Mouse (Mus musculus) fibroblast of lung, adult 2 months (primary cell): ENCODE measurements around the gene Pnrc1.
"Not testable (repeated sequence)": the region's sequence is repeated elsewhere in the genome, so short reads cannot be mapped to it uniquely, and the experiment has no call there.

Experiments
- DNase-seq: peaks from one replicate; pipeline ENCODE4 v3.0.0-alpha.2; 2011; ENCODE audit warnings: low read depth

Gene Pnrc1

GRCm38 (mm10) chr4:33290002-33290401 is at the start of gene Pnrc1:
Gene Pnrc1, minus strand, starts transcription at chr4:33290163.
- DNase-seq: peak; percentile 94

- peak; percentile 47 for DNase-seq
Observed at GRCm38 (mm10) chr4:33337999-33338398, 48.0 kb upstream of the Pnrc1 start.

GRCm38 (mm10) chr4:33332956-33333455 is 43.0 kb upstream of the Pnrc1 start:
- no peak for DNase-seq

- no peak for DNase-seq
Observed at GRCm38 (mm10) chr4:33331147-33331546, 41.2 kb upstream of the Pnrc1 start.

- no peak for DNase-seq
Observed at GRCm38 (mm10) chr4:33315840-33316239, 25.9 kb upstream of the Pnrc1 start.

- not testable (repeated sequence) for DNase-seq
Observed at GRCm38 (mm10) chr4:33314150-33314549, 24.2 kb upstream of the Pnrc1 start.

GRCm38 (mm10) chr4:33310840-33311437 is 21.0 kb upstream of the Pnrc1 start:
- DNase-seq: no peak

GRCm38 (mm10) chr4:33309764-33310757 is 20.1 kb upstream of the Pnrc1 start, which contains the start of gene Rngtt:
Gene Rngtt, plus strand, starts transcription at chr4:33310311.
- peak; percentile 79 for DNase-seq

GRCm38 (mm10) chr4:33307146-33307545 is 17.2 kb upstream of the Pnrc1 start:
- no peak for DNase-seq

GRCm38 (mm10) chr4:33303057-33303456 is 13.1 kb upstream of the Pnrc1 start:
- no peak for DNase-seq

GRCm38 (mm10) chr4:33300891-33301665 is 11.1 kb upstream of the Pnrc1 start:
- not testable (repeated sequence) for DNase-seq

GRCm38 (mm10) chr4:33292409-33293370 is 2.7 kb upstream of the Pnrc1 start:
- DNase-seq: peak; percentile 41

GRCm38 (mm10) chr4:33290878-33291277 is 915 bp upstream of the Pnrc1 start:
- DNase-seq: no peak

- no peak for DNase-seq
Observed at GRCm38 (mm10) chr4:33289106-33289650, 785 bp downstream of the Pnrc1 start.

GRCm38 (mm10) chr4:33285448-33285847 is 4.5 kb downstream of the Pnrc1 start:
- DNase-seq: no peak

GRCm38 (mm10) chr4:33284083-33284880 is 5.7 kb downstream of the Pnrc1 start:
- DNase-seq: no peak

- no peak for DNase-seq
Observed at GRCm38 (mm10) chr4:33281891-33282685, 7.9 kb downstream of the Pnrc1 start.

GRCm38 (mm10) chr4:33273437-33273836 is 16.5 kb downstream of the Pnrc1 start:
- no peak for DNase-seq
